Mouse (Mus musculus): ENCODE data around the gene Gm26897. TPM values are rescaled to one million over a fixed set of nuclear protein-coding genes. Genes with fewer than 3 reads are reported as not detected.

Gene Gm26897
- not detected for polyA plus RNA-seq (2017; shearing (Covaris generic))

GRCm38 (mm10) chr5:111733851-111734250 is at the start of gene Gm26897:
Gene Gm26897 (plus strand): TSS chr5:111733924.

